Mouse (Mus musculus): ENCODE measurements at regions not wholly inside any gene's neighbourhood (a gene's known extent, or its start where the extent isn't known, plus 50 kb on each side); places are given as distances from the start of the nearest gene placed in this dataset.

GRCm38 (mm10) chr15:51327702-51328101 lies 2557.0 kb upstream of the Gm7489 start:
- TF ChIP-seq CTCF (IDR thresholded peaks at IDR 0.05; ENCODE audit: low read depth, low read length) (no peak), GATA1 (IDR thresholded peaks at IDR 0.05; ENCODE audit: borderline replicate concordance, low read length) (no peak)
